Mouse (Mus musculus) E14TG2a.4 (cell line): ENCODE measurements around the gene Bcar3.
A peak's percentile ranks its signal among the peaks of the same experiment; 100 is the strongest.
"Not testable (repeated sequence)": the region's sequence is repeated elsewhere in the genome, so short reads cannot be mapped to it uniquely, and the experiment has no call there.

Source experiments
- H3K27me3 ChIP-seq: 2 replicates; pipeline ENCODE4 v1.6.1; 2014; ENCODE audit warnings: low read length, control low read depth; ENCODE audit not compliant: insufficient read depth
- H3K36me3 ChIP-seq: 2 replicates; pipeline ENCODE4 v1.6.1; 2014; ENCODE audit warnings: low read length, control low read depth; ENCODE audit not compliant: insufficient read depth
- H3K4me1 ChIP-seq: replicated peaks from 2 replicates; pipeline ENCODE4 v1.6.1; 2014; ENCODE audit warnings: low read depth, low read length, control low read depth
- H3K4me3 ChIP-seq: replicated peaks from 2 replicates; pipeline ENCODE4 v1.5.1; 2014; ENCODE audit warnings: mild to moderate bottlenecking, low read length
- H3K9me3 ChIP-seq: 2 replicates; pipeline ENCODE4 v1.6.1; 2014; ENCODE audit warnings: low read length, control low read depth
- CTCF ChIP-seq: conservative IDR thresholded peaks from 2 replicates; pipeline ENCODE4 v1.5.1; 2014; ENCODE audit warnings: low read length
- NANOG ChIP-seq: IDR thresholded peaks from 2 replicates; pipeline ENCODE4 v1.6.1; 2014; ENCODE audit warnings: borderline replicate concordance, low read length, mixed read lengths
- POU5F1 ChIP-seq: IDR thresholded peaks from 2 replicates; pipeline ENCODE4 v1.6.1; 2014; ENCODE audit warnings: low read length, borderline replicate concordance

Gene Bcar3

DNA sequence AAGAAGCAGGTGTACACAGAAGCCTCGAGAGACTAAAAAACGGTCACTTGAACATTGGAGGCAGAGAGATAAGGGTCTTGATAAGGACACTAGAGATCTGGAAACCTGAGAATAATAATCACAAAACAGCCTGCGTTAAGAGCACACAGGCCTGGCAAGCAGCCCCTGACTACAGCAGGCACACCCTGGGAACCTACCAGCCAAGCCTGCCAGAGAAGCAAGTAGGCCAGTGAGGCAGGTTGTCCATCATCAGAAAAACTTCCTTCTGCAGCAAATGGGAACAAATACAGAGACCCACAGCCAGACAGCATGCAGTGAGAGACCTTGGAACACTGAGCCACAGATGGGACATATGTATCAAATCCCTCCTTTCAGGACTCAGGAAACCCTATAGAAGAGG lies 93.8 kb downstream of the Bcar3 start:
- TF ChIP-seq CTCF, result no peak
- no peak for TF ChIP-seq NANOG
- no peak for TF ChIP-seq POU5F1
- Histone ChIP-seq H3K4me3 (no peak overlapping the region), H3K9me3 (peaks cover 15% of the 10 kb centered on the region), H3K36me3 (no peaks in the 10 kb centered on the region), H3K4me1 (peaks cover 31% of the 10 kb centered on the region), H3K27me3 (no peaks in the 10 kb centered on the region)

DNA sequence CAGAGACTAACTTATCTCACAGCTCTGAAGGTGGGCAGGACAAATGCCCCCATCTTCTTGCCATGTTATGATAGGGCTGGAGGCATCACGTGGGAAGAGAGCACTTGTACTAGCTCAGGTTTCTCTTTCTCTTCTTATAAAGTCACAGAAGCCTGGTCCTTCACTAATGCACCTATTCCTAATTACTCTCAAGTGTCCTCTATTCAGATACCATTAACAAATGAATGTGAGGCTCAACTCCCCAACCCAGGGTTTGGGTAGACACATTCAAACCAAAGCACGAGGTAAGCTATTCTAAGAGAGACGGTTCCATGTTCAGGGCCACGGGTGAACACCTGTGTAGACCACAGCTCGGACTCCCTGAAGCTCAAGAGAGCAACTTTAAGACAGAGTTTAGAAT lies 96.0 kb downstream of the Bcar3 start:
- Histone ChIP-seq H3K9me3 (peaks cover 15% of the 10 kb centered on the region), H3K4me1 (peaks cover 42% of the 10 kb centered on the region), H3K4me3 (no peak overlapping the region), H3K27me3 (no peaks in the 10 kb centered on the region), H3K36me3 (no peaks in the 10 kb centered on the region)
- TF ChIP-seq CTCF (no peak), NANOG (peak; percentile 66; the same call in 1 of the 2 replicates)

DNA sequence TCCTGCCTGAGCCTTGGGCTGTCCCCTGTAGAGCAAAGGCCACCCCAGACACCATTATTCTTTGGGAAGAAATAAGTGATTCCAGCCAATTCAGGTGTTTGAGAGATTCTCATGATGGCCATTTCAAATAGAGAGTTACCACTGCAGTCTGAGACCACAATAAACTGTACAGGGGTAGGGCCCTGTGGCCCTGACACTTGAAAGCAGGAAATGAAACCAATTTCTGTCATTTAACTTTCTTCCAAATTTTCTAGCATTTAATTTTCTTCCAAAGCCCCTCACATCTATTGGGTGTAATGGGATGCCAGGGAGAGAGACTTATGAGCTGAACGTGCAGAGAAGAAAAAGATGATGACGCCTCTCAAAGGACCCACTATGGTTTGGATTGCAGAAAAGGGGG lies 97.2 kb downstream of the Bcar3 start:
- Histone ChIP-seq H3K4me3 (no peak overlapping the region), H3K36me3 (no peaks in the 10 kb centered on the region), H3K9me3 (peaks cover 15% of the 10 kb centered on the region), H3K27me3 (no peaks in the 10 kb centered on the region), H3K4me1 (peaks cover 42% of the 10 kb centered on the region)
- TF ChIP-seq NANOG (no peak), CTCF (no peak), POU5F1 (no peak)

DNA sequence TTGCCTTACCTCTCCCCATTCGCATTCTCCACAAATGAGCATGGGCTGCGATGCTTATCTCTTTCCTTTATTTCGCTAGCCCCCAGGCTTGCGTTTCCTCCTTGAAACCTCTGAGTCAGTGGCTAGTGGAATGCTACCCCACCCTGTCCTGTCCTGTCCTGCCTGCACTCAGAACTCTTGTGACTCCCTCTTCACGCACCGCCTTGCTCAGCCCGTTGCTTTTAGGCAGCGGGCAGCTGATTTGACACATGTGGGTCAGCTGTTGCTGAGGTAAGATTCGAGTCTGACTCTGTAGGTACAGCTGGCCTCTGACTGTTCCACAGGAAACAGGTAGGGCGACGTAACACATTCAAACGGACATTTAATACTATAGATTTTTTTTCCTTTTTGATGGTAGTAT lies 97.9 kb downstream of the Bcar3 start:
- TF ChIP-seq CTCF (no peak), POU5F1 (no peak), NANOG (no peak)
- no peaks in the 10 kb centered on the region; the same call in 1 of the 2 replicates for H3K27me3 ChIP-seq
- H3K36me3 ChIP-seq, result no peaks in the 10 kb centered on the region
- H3K9me3 ChIP-seq, result peaks cover 7% of the 10 kb centered on the region
- no peak overlapping the region for H3K4me3 ChIP-seq
- peaks cover 42% of the 10 kb centered on the region for H3K4me1 ChIP-seq

DNA sequence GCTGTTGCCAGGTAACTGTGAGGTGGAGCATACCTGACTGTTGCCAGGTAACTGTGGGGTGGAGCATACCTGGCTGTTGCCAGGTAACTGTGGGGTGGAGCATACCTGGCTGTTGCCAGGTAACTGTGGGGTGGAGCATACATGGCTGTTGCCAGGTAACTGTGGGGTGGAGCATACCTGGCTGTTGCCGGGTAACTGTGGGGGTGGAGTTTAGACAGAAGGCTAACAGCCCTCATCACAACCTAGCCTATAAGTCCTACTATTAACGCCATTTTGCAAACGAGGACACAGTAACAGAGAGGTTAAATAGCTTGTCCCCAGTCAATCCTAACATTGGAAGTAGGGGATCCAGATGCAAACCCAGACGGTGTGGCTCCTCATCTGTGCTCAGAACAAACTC lies 99.5 kb downstream of the Bcar3 start:
- not testable (repeated sequence) for H3K4me3 ChIP-seq, H3K9me3 ChIP-seq, H3K36me3 ChIP-seq, H3K27me3 ChIP-seq
- H3K4me1 ChIP-seq, result peaks cover 42% of the 10 kb centered on the region

DNA sequence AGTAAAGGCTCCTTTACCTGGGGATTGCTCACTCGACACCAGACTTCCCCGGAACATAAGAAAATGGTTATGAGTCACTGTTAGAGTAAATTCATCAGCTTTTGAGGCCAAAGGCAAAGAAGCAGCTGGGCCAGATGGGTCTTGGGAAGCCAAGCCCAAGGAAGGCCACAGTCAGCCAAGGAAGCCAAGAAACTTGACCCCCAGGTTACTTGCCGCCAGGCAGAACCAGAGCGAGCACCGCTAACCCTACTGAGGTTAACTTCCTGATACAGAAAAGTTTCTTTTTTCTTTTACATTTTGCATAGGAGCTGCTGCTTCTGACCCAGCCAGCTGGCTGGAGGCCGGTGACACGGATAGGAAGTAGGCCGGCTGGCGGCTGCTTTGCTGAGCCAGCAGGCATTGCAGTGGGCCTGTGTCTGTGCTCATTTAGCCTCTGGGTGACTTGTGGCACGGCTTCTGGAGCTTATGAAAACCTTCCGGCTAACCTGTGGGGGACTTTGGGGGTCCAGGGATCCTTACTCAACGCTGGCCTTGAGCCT lies 100.0 kb downstream of the Bcar3 start:
- Histone ChIP-seq H3K36me3 (no peaks in the 10 kb centered on the region), H3K4me3 (no peak overlapping the region)
- TF ChIP-seq NANOG (no peak), POU5F1 (no peak), CTCF (no peak)

DNA sequence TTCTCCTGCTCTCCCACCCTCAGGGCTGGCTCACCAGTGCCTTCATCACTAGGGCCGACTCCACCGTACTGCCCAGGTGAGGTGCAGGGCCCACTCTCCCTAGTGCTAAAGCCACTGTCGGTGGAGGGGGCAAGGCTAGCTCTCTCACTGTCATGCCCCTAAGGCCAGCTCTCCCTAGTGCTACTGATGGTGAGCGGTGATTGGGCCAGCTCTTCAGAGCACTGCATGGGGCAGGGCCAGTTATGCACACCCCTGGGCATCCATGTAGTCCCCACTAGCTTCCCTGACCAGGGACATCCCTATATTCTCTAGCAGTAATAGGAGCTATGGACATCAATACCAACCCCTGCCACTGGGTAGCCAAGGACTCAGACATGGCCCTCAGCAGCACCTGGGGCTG lies 103.0 kb downstream of the Bcar3 start:
- TF ChIP-seq CTCF, result no peak
- no peak for TF ChIP-seq POU5F1
- TF ChIP-seq NANOG, result no peak
- H3K36me3 ChIP-seq, result no peaks in the 10 kb centered on the region
- no peak overlapping the region for H3K4me3 ChIP-seq
- peaks cover 24% of the 10 kb centered on the region for H3K4me1 ChIP-seq
- no peaks in the 10 kb centered on the region; the same call in 1 of the 2 replicates for H3K27me3 ChIP-seq
- H3K9me3 ChIP-seq, result no peaks in the 10 kb centered on the region

More for the DNA sequence above, 100.0 kb downstream of the Bcar3 start:
- Histone ChIP-seq H3K4me1 (peaks cover 40% of the 10 kb centered on the region), H3K9me3 (no peaks in the 10 kb centered on the region), H3K27me3 (no peaks in the 10 kb centered on the region; the same call in 1 of the 2 replicates)

DNA sequence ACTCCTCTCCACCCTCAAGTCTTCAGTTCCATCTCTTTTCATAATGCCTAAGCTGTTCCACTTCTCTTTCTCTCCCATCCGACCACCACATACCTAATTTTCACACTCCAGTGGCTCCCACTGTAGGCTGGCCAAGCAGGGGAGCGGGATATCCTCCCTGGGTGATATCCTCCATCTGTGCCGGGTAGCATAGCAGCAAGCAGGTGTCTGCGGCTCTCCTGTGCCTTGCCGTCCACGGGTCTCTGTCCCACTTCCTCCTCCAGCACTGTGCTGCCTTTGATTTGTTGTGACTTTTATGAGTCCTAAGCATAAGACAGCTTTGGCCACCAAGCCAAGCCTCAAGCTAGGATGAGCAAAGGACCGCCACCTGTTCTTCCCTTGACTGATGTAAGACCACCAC lies 103.5 kb downstream of the Bcar3 start:
- Histone ChIP-seq H3K27me3 (no peaks in the 10 kb centered on the region; the same call in 1 of the 2 replicates), H3K4me3 (no peak overlapping the region), H3K36me3 (no peaks in the 10 kb centered on the region), H3K9me3 (no peaks in the 10 kb centered on the region), H3K4me1 (peaks cover 24% of the 10 kb centered on the region)
- no peak for TF ChIP-seq NANOG

DNA sequence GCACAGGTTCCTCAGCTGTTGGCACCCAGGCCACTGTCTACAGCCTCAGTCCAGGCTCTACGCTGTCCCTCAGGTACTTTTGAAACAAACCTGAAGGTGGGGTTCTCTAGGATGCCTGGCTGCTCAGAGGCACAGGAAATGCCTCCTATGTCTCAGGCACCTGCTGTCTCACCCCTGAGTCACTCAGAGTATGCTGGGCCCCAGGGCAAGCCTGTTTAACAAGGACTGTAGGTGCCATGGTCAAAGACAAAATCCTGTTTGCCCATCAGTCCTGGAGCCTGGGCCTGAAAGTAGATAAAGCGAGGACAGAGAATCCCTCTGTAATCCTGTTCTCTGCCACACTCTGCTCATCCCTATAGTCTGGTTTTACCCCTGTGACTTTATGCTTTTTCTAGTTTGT lies 107.1 kb downstream of the Bcar3 start:
- Histone ChIP-seq H3K4me1 (peaks cover 25% of the 10 kb centered on the region), H3K36me3 (no peaks in the 10 kb centered on the region), H3K4me3 (no peak overlapping the region), H3K9me3 (no peaks in the 10 kb centered on the region), H3K27me3 (peaks cover 13% of the 10 kb centered on the region; the same call in 1 of the 2 replicates)
- TF ChIP-seq POU5F1 (no peak), NANOG (no peak), CTCF (no peak)
